Mouse (Mus musculus) hindbrain, embryonic 11.5 days (tissue): ENCODE measurements around the gene Slc12a8. TPM values are rescaled to one million over a fixed set of nuclear protein-coding genes. Genes with fewer than 3 reads are reported as not detected.
"Not testable (repeated sequence)": the region's sequence is repeated elsewhere in the genome, so short reads cannot be mapped to it uniquely, and the experiment has no call there.

Experiments
- ATAC-seq: fragments of 200-750 bp; cut with Nextera tagmentation; 2 replicates; pipeline ENCODE4 v1.8.0; 2017; ENCODE audit warnings: mild to moderate bottlenecking, moderate TSS enrichment, moderate library complexity; ENCODE audit not compliant: low FRiP score
- DNase-seq: peaks from one replicate; pipeline ENCODE4 v3.0.0-alpha.2; 2015; ENCODE audit warnings: low spot score
- H3K27ac ChIP-seq: fragments of 300-500 bp; sonication (generic); 2 replicates; pipeline ENCODE4 v1.5.1; 2014; ENCODE audit warnings: mild to moderate bottlenecking, low read depth, low read length
- H3K27me3 ChIP-seq: fragments of 300-500 bp; sonication (generic); 2 replicates; pipeline ENCODE4 v1.6.1; 2014; ENCODE audit warnings: mild to moderate bottlenecking, low read length, moderate library complexity, mixed read lengths; ENCODE audit not compliant: control insufficient read depth, insufficient read depth
- H3K36me3 ChIP-seq: fragments of 300-500 bp; sonication (generic); 2 replicates; pipeline ENCODE4 v1.6.1; 2014; ENCODE audit warnings: mild to moderate bottlenecking, low read length, moderate library complexity, mixed read lengths; ENCODE audit not compliant: control insufficient read depth, insufficient read depth
- H3K4me1 ChIP-seq: fragments of 300-500 bp; sonication (generic); replicated peaks from 2 replicates; pipeline ENCODE4 v1.6.1; 2014; ENCODE audit warnings: low read length, mixed read lengths; ENCODE audit not compliant: control insufficient read depth, insufficient read depth
- H3K4me2 ChIP-seq: fragments of 300-500 bp; sonication (generic); replicated peaks from 2 replicates; pipeline ENCODE4 v1.6.1; 2014; ENCODE audit warnings: mild to moderate bottlenecking, low read depth, low read length
- H3K4me3 ChIP-seq: fragments of 300-500 bp; sonication (generic); 2 replicates; pipeline ENCODE4 v1.5.1; 2014; ENCODE audit warnings: low read depth, low read length
- H3K9ac ChIP-seq: fragments of 300-500 bp; sonication (generic); 2 replicates; pipeline ENCODE4 v1.6.1; 2014; ENCODE audit warnings: low read depth, low read length
- H3K9me3 ChIP-seq: fragments of 300-500 bp; sonication (generic); 2 replicates; pipeline ENCODE4 v1.6.1; 2016; ENCODE audit warnings: low read length; ENCODE audit not compliant: control insufficient read depth
- WGBS: fragments of 180-500 bp; shearing (Covaris S2); extraction: QIAGEN DNeasy Blood & Tissue Kit; methylation state at CpG from one replicate; pipeline ENCODE4 v1.1.7; 2014; 5-methylcytosine and 5-hydroxymethylcytosine counted together
- polyA plus RNA-seq: library from polyadenylated mRNA; unstranded; fragments of >200 nt; fragmentation: Nextera tagmentation; extraction: Ambion mirVana; gene quantifications from 2 replicates; pipeline ENCODE4 v1.2.1, GENCODE M21; 2014

Slc12a8 gene
- polyA plus RNA-seq, 1 experiment from 2014 or later: 1.2 TPM

- Histone ChIP-seq H3K36me3 (no peaks in the 10 kb centered on the region), H3K4me1 (no peaks in the 10 kb centered on the region), H3K4me2 (no peak overlapping the region), H3K4me3 (no peak overlapping the region), H3K27me3 (no peaks in the 10 kb centered on the region), H3K27ac (no peak overlapping the region), H3K9ac (no peak overlapping the region), H3K9me3 (no peaks in the 10 kb centered on the region)
- ATAC-seq (no peak), DNase-seq (no peak)
- 94% methylated on average over 4 of the region's 4 CpGs for WGBS
Measured at GRCm38 (mm10) chr16:33508082-33508481, 9.0 kb upstream of the Slc12a8 start.

- not testable (repeated sequence) for H3K9ac ChIP-seq, H3K9me3 ChIP-seq, H3K4me3 ChIP-seq, H3K4me1 ChIP-seq, H3K36me3 ChIP-seq, H3K27ac ChIP-seq, H3K27me3 ChIP-seq, DNase-seq, H3K4me2 ChIP-seq, ATAC-seq
- WGBS: 89% methylated on average over 2 of the region's 2 CpGs
Measured at GRCm38 (mm10) chr16:33509231-33509630, 7.9 kb upstream of the Slc12a8 start.

- 95% methylated on average over 4 of the region's 4 CpGs for WGBS
- not testable (repeated sequence) for H3K4me2 ChIP-seq, H3K27me3 ChIP-seq, H3K9me3 ChIP-seq, H3K27ac ChIP-seq, ATAC-seq, H3K4me3 ChIP-seq, DNase-seq, H3K4me1 ChIP-seq, H3K36me3 ChIP-seq, H3K9ac ChIP-seq
Measured at GRCm38 (mm10) chr16:33510856-33511255, 6.3 kb upstream of the Slc12a8 start.

GRCm38 (mm10) chr16:33512555-33512954, 4.6 kb upstream of the Slc12a8 start:
- Histone ChIP-seq H3K9me3 (no peaks in the 10 kb centered on the region), H3K27me3 (no peaks in the 10 kb centered on the region), H3K4me3 (no peak overlapping the region), H3K4me1 (no peaks in the 10 kb centered on the region; the same call in 1 of the 2 replicates), H3K36me3 (no peaks in the 10 kb centered on the region), H3K4me2 (no peak overlapping the region), H3K27ac (no peak overlapping the region), H3K9ac (no peak overlapping the region)
- ATAC-seq (no peak), DNase-seq (no peak)
- 91% methylated on average over 6 of the region's 6 CpGs for WGBS

- H3K27ac ChIP-seq: no peak overlapping the region
- DNase-seq (no peak), ATAC-seq (no peak)
- 34% methylated on average over 4 of the region's 4 CpGs for WGBS
- H3K4me2 ChIP-seq: peak overlapping the region; percentile 67
- H3K27me3 ChIP-seq: no peaks in the 10 kb centered on the region
- H3K9ac ChIP-seq: peak overlapping the region; percentile 63
- no peaks in the 10 kb centered on the region; the same call in 1 of the 2 replicates for H3K4me1 ChIP-seq
- H3K36me3 ChIP-seq: no peaks in the 10 kb centered on the region
- H3K4me3 ChIP-seq: peak overlapping the region; percentile 22; the same call in 1 of the 2 replicates
- H3K9me3 ChIP-seq: no peaks in the 10 kb centered on the region
Measured at GRCm38 (mm10) chr16:33517627-33518026, 499 bp downstream of the Slc12a8 start.

- ATAC-seq (no peak), DNase-seq (no peak)
- Histone ChIP-seq H3K9ac (no peak overlapping the region), H3K9me3 (no peaks in the 10 kb centered on the region), H3K4me1 (no peaks in the 10 kb centered on the region; the same call in 1 of the 2 replicates), H3K27ac (no peak overlapping the region), H3K4me3 (no peak overlapping the region), H3K27me3 (no peaks in the 10 kb centered on the region), H3K4me2 (no peak overlapping the region), H3K36me3 (no peaks in the 10 kb centered on the region)
- WGBS: 74% methylated on average over 7 of the region's 7 CpGs
Measured at GRCm38 (mm10) chr16:33518236-33518635, 1.1 kb downstream of the Slc12a8 start.

GRCm38 (mm10) chr16:33519916-33520568, 2.9 kb downstream of the Slc12a8 start:
- Histone ChIP-seq H3K4me1 (no peaks in the 10 kb centered on the region; the same call in 1 of the 2 replicates), H3K27me3 (no peaks in the 10 kb centered on the region), H3K36me3 (no peaks in the 10 kb centered on the region), H3K9ac (no peak overlapping the region), H3K27ac (no peak overlapping the region), H3K9me3 (no peaks in the 10 kb centered on the region), H3K4me3 (no peak overlapping the region), H3K4me2 (no peak overlapping the region)
- WGBS: 81% methylated on average over 6 of the region's 6 CpGs
- ATAC-seq: no peak
- DNase-seq: no peak

GRCm38 (mm10) chr16:33522516-33522915, 5.4 kb downstream of the Slc12a8 start:
- Histone ChIP-seq H3K9me3 (no peaks in the 10 kb centered on the region), H3K4me1 (no peaks in the 10 kb centered on the region; the same call in 1 of the 2 replicates), H3K27ac (no peak overlapping the region), H3K9ac (no peak overlapping the region), H3K4me2 (no peak overlapping the region), H3K27me3 (no peaks in the 10 kb centered on the region), H3K36me3 (no peaks in the 10 kb centered on the region), H3K4me3 (no peak overlapping the region)
- 43% methylated on average over 4 of the region's 4 CpGs for WGBS
- ATAC-seq: no peak
- no peak for DNase-seq

- Histone ChIP-seq H3K4me3 (no peak overlapping the region), H3K27me3 (no peaks in the 10 kb centered on the region), H3K27ac (no peak overlapping the region), H3K9ac (no peak overlapping the region), H3K4me1 (no peaks in the 10 kb centered on the region), H3K4me2 (no peak overlapping the region), H3K36me3 (no peaks in the 10 kb centered on the region), H3K9me3 (no peaks in the 10 kb centered on the region)
- ATAC-seq (no peak), DNase-seq (peak; percentile 18)
- 62% methylated on average over 10 of the region's 10 CpGs for WGBS
Measured at GRCm38 (mm10) chr16:33523571-33523970, 6.4 kb downstream of the Slc12a8 start.
